Mouse (Mus musculus): ENCODE measurements around the gene Riok1. TPM values are rescaled to one million over a fixed set of nuclear protein-coding genes. Genes with fewer than 3 reads are reported as not detected.

Gene Riok1
- polyA plus RNA-seq, 1 experiment: 7.7 TPM

GRCm38 (mm10) chr13:38037811-38038210, 1.0 kb downstream of the Riok1 start:
- H3K4me1 ChIP-seq: peaks cover 49% of the 10 kb centered on the region
- no peaks in the 10 kb centered on the region for H3K27me3 ChIP-seq (replicated peaks)
- H3K36me3 ChIP-seq (replicated peaks; ENCODE audit: low read length): peaks cover 40% of the 10 kb centered on the region
- no peaks in the 10 kb centered on the region for H3K9me3 ChIP-seq
- no peak for TF ChIP-seq FLI1 (IDR thresholded peaks at IDR 0.05; ENCODE audit: low read length)
- no peak for TF ChIP-seq GATA1 (IDR thresholded peaks at IDR 0.05; ENCODE audit: borderline replicate concordance, low read length)
- H3K4me3 ChIP-seq (replicated peaks): peak overlapping the region; percentile 96

- TF ChIP-seq GATA1 (IDR thresholded peaks at IDR 0.05; ENCODE audit: borderline replicate concordance, low read length) (no peak), FLI1 (IDR thresholded peaks at IDR 0.05; ENCODE audit: low read length) (no peak)
- Histone ChIP-seq H3K4me3 (replicated peaks) (no peak overlapping the region), H3K36me3 (replicated peaks; ENCODE audit: low read length) (peaks cover 91% of the 10 kb centered on the region), H3K9me3 (no peaks in the 10 kb centered on the region), H3K27me3 (replicated peaks) (no peaks in the 10 kb centered on the region), H3K4me1 (peaks cover 4% of the 10 kb centered on the region; the same call in 1 of the 2 replicates)
These were observed 13.1 kb downstream of the Riok1 start for GRCm38 (mm10) chr13:38049888-38050287.

- H3K36me3 ChIP-seq (replicated peaks; ENCODE audit: low read length): peaks cover 75% of the 10 kb centered on the region
- H3K9me3 ChIP-seq: no peaks in the 10 kb centered on the region
- H3K4me3 ChIP-seq (replicated peaks): no peak overlapping the region
- H3K4me1 ChIP-seq: peaks cover 3% of the 10 kb centered on the region; the same call in 1 of the 2 replicates
- no peak for TF ChIP-seq GATA1 (IDR thresholded peaks at IDR 0.05; ENCODE audit: borderline replicate concordance, low read length)
- TF ChIP-seq FLI1 (IDR thresholded peaks at IDR 0.05; ENCODE audit: low read length): no peak
- no peaks in the 10 kb centered on the region for H3K27me3 ChIP-seq (replicated peaks)
These were observed 25.9 kb downstream of the Riok1 start for GRCm38 (mm10) chr13:38062678-38063077.

GRCm38 (mm10) chr13:38064854-38065663, 28.3 kb downstream of the Riok1 start:
- H3K36me3 ChIP-seq (replicated peaks; ENCODE audit: low read length): peaks cover 52% of the 10 kb centered on the region
- no peaks in the 10 kb centered on the region for H3K27me3 ChIP-seq (replicated peaks)
- TF ChIP-seq FLI1 (IDR thresholded peaks at IDR 0.05; ENCODE audit: low read length): no peak
- no peak for TF ChIP-seq GATA1 (IDR thresholded peaks at IDR 0.05; ENCODE audit: borderline replicate concordance, low read length)
- no peaks in the 10 kb centered on the region for H3K9me3 ChIP-seq
- peaks cover 7% of the 10 kb centered on the region for H3K4me1 ChIP-seq
- no peak overlapping the region for H3K4me3 ChIP-seq (replicated peaks)

GRCm38 (mm10) chr13:38070945-38071344, 34.1 kb downstream of the Riok1 start:
- H3K4me1 ChIP-seq: peaks cover 39% of the 10 kb centered on the region
- H3K9me3 ChIP-seq: no peaks in the 10 kb centered on the region
- no peak for TF ChIP-seq FLI1 (IDR thresholded peaks at IDR 0.05; ENCODE audit: low read length)
- TF ChIP-seq GATA1 (IDR thresholded peaks at IDR 0.05; ENCODE audit: borderline replicate concordance, low read length): no peak
- peaks cover 5% of the 10 kb centered on the region for H3K36me3 ChIP-seq (replicated peaks; ENCODE audit: low read length)
- H3K27me3 ChIP-seq (replicated peaks): peaks cover 6% of the 10 kb centered on the region
- H3K4me3 ChIP-seq (replicated peaks): no peak overlapping the region

GRCm38 (mm10) chr13:38073374-38074307, 36.8 kb downstream of the Riok1 start:
- H3K4me3 ChIP-seq (replicated peaks): no peak overlapping the region

GRCm38 (mm10) chr13:38074404-38074803, 37.6 kb downstream of the Riok1 start:
- H3K4me1 ChIP-seq: peaks cover 50% of the 10 kb centered on the region
- no peak overlapping the region for H3K4me3 ChIP-seq (replicated peaks)
- H3K36me3 ChIP-seq (replicated peaks; ENCODE audit: low read length): no peaks in the 10 kb centered on the region
- H3K9me3 ChIP-seq: no peaks in the 10 kb centered on the region
- peaks cover 12% of the 10 kb centered on the region for H3K27me3 ChIP-seq (replicated peaks)
- TF ChIP-seq FLI1 (IDR thresholded peaks at IDR 0.05; ENCODE audit: low read length) (no peak), GATA1 (IDR thresholded peaks at IDR 0.05; ENCODE audit: borderline replicate concordance, low read length) (no peak)

More at GRCm38 (mm10) chr13:38073374-38074307, 36.8 kb downstream of the Riok1 start:
- Histone ChIP-seq H3K4me1 (peaks cover 46% of the 10 kb centered on the region), H3K9me3 (no peaks in the 10 kb centered on the region), H3K36me3 (replicated peaks; ENCODE audit: low read length) (no peaks in the 10 kb centered on the region), H3K27me3 (replicated peaks) (peaks cover 7% of the 10 kb centered on the region)
- TF ChIP-seq GATA1 (IDR thresholded peaks at IDR 0.05; ENCODE audit: borderline replicate concordance, low read length) (no peak), FLI1 (IDR thresholded peaks at IDR 0.05; ENCODE audit: low read length) (no peak)

- Histone ChIP-seq H3K4me3 (replicated peaks) (no peak overlapping the region), H3K36me3 (replicated peaks; ENCODE audit: low read length) (no peaks in the 10 kb centered on the region), H3K9me3 (no peaks in the 10 kb centered on the region), H3K27me3 (replicated peaks) (peaks cover 22% of the 10 kb centered on the region), H3K4me1 (peaks cover 29% of the 10 kb centered on the region)
- TF ChIP-seq FLI1 (IDR thresholded peaks at IDR 0.05; ENCODE audit: low read length) (no peak), GATA1 (IDR thresholded peaks at IDR 0.05; ENCODE audit: borderline replicate concordance, low read length) (no peak)
These were observed 40.3 kb downstream of the Riok1 start for GRCm38 (mm10) chr13:38077113-38077512.

- no peaks in the 10 kb centered on the region for H3K36me3 ChIP-seq (replicated peaks; ENCODE audit: low read length)
- peaks cover 22% of the 10 kb centered on the region for H3K27me3 ChIP-seq (replicated peaks)
- no peaks in the 10 kb centered on the region for H3K9me3 ChIP-seq
- peaks cover 32% of the 10 kb centered on the region for H3K4me1 ChIP-seq
- H3K4me3 ChIP-seq (replicated peaks): no peak overlapping the region
- no peak for TF ChIP-seq GATA1 (IDR thresholded peaks at IDR 0.05; ENCODE audit: borderline replicate concordance, low read length)
- no peak for TF ChIP-seq FLI1 (IDR thresholded peaks at IDR 0.05; ENCODE audit: low read length)
These were observed 42.0 kb downstream of the Riok1 start for GRCm38 (mm10) chr13:38078836-38079235.
